Mouse (Mus musculus) erythroid progenitor cell, adult 5-6 weeks (primary cell): ENCODE data around the gene Aqp3. TPM values are rescaled to one million over a fixed set of nuclear protein-coding genes. Genes with fewer than 3 reads are reported as not detected.
A peak's percentile ranks its signal among the peaks of the same experiment; 100 is the strongest.

Experiments
- ATAC-seq: replicated peaks from 2 replicates; pipeline ENCODE4 v1.8.0; 2016; ENCODE audit warnings: moderate number of reproducible peaks, mild to moderate bottlenecking, moderate TSS enrichment, inconsistent platforms; ENCODE audit not compliant: poor library complexity, low FRiP score, severe bottlenecking
- total RNA-seq, 2 experiments: library from RNA; stranded (forward) in 1 of 2; stranded (reverse) in 1 of 2; fragments of 150-400 nt in 1 of 2; fragments of 186-747, 209-891 nt in 1 of 2; gene quantifications; 2 replicates each; pipeline versions ENCODE4 v1.2.3 to v1.2.4; 2015 to 2017; ENCODE audit warnings: low replicate concordance in 2 of 2

The Aqp3 gene
- total RNA-seq, 2 experiments from 2014 or later, result not detected

DNA sequence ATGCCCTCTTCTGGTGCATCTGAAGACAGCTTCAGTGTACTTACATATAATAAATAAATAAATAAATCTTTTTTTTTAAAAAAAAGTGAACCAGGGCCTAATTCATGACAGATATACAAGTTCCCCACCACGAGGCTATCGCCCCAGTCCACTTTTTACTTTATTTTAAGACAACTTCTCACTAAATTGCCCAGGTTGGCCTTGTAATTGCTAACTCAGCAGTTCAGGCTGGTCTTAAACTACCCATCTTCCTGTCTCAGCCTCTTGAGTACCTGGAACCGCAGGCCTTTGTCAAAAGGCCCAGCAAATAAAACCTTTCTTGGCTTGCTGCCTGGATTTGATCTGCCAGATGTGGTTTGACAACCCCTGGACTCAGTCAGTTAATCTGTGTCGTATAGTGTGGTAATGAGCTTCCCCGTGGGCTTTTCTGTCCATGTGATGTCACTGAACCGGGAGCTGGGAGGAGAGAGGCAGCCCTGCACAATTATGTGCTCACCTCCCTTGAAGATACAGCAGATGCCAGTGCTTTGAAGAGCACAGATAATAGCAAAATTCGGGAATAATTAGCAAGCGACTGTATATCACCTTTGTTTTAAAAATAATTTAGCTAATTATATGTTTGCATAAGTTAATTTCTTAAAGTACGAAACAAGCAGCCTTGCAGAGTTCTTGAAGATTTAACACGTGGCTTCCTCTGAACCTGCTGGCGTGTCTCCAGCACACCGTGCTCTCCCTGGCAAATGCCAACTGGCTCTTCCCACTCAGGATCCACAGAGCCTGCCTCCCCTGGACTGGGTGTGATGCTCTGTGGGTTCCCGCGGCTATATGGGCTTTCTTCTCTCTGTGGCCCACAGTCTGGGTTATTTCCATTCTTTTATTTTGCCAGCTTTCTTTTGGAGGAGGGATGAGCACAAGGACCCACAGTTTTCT, 26.2 kb downstream of the Aqp3 start:
- ATAC-seq, result no peak

DNA sequence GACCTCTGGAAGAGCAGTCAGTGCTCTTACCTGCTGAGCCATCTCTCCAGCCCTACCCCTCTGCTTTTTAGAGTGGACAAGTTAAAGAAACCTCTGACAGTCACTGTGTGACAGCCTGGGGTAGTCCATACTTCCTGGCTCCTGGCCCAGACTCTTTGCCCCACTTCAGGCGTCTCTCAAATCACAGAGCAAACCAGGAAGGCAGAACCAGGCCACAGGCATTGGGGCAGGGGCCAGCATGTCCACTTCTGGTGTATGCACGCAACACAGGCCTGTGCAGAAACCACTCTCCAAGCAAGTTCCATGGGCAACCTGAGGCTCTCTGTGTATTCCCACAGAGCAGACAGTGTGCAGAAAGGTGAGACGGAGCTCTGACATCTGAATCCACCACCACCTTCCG, 32.8 kb downstream of the Aqp3 start:
- no peak for ATAC-seq

DNA sequence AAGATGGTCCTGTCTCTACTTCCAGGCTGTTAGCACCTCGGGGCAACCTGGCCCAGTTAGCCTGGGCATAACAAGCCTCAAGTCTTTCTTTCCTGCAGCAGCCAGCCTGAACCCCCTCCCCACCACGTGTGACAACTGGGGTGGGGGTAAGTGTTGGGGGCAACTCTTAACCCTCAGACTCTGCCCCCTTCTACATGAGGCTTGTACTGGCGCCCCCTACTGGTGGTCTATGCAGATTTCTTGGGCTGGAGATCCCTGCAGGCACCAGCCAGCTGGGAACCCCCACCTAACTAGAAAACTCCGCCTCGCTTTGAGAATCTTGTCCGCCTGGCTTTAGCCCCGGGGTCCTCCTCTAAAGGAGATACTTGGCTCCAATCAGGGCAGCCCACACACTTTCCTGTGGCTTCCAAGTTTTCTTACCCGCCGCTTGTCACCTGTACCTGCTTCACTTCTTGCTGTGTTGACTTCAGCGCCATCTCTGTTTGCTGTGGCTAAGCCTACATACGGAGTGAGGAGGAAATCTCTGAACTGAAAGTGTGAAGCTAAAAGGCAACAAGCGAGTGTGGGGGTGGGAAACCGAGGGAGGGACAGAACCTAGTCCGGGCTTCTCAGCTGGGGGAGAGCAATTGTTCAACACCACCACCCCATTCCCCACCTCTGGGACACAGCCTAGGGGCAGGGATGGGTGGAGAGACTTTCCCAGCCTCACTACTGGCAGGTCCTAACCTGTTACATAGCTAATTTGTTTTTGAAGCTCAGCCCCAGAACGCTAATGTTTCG, 33.9 kb downstream of the Aqp3 start:
- ATAC-seq, result no peak

DNA sequence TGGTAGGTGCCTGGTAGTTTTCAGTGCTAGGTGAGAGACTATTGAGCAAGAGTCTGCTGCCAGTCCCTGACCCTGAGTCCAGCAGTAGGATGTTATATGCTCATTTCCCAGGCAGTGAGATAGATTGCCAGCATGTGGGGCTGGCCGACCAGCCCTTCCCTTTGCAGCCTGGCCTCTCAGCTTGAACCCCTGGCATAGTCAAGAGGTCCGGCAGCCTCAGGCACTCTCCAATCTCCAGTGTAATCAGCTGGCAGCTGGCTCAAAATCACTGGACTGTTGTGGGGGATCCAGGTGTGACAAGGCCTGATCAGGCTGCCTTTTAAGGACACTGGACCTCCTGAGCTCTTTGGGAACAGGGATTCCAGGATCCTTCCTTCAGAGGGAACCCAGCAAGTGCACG, 34.6 kb downstream of the Aqp3 start:
- no peak for ATAC-seq

DNA sequence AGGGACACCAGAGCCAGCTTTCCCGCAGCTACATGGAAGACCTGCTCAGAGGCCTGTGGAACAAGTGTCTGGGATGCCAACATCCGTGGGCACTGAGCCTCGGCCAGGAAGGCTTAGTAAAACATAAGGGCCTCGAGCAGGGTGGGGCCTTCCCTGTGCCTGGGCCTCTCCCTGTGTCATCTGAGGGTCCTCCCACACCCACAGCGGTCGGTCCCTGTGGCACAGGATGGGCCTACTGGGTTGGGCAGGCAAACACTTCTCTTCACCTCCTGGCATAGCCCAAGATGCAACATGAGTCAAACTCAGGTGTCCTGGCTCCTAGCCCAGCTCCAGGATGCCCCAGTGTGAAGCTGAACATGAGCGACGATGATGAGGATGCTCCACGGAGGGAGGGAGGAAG, 40.6 kb downstream of the Aqp3 start:
- ATAC-seq, result no peak

DNA sequence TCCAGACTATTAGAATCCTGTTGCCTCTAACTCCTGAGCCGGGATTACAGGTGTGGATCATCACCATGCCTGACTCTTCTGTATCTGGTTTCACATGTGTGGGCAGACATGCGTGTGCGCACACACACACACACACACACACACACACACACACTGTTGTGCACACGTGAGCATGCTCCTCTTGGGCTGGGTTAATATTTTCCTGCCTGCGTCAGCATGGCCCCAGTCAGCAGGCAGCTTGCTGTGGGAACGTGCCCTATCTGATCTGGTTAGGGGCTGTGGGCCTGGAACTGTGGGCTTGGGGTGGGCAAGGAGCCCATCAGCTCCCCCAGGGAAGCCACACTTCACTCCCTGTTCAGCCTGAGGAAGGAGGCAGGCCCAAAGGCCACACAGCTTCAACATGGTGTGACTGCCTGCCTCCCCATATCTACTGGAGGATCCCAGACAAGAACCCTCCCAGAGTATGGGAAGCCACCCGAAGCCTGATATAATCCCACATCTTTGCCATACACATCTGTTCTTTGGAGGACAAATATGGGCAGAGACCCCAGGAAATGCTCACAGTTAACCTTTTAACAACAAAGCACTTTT, 41.1 kb downstream of the Aqp3 start:
- no peak for ATAC-seq

DNA sequence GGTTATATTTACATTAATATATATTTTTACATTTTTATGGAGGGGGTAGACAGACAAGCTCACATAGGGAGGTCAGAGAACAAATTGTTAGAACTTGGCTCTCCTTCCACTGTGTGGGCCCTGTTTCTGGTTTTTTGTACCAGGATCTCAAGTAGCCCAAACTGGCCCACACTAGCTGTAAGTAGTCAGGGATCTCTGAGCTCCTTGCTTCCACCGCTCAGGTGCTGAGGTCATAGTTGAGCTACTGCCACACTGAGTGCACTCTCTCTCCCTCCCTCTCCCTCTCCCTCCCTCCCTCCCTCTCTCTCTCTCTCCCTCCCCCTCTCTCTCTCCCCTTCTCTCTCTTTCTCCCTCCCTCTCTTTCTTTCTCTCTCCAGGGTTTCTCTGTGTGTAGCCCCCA, 41.7 kb downstream of the Aqp3 start:
- ATAC-seq, result no peak

DNA sequence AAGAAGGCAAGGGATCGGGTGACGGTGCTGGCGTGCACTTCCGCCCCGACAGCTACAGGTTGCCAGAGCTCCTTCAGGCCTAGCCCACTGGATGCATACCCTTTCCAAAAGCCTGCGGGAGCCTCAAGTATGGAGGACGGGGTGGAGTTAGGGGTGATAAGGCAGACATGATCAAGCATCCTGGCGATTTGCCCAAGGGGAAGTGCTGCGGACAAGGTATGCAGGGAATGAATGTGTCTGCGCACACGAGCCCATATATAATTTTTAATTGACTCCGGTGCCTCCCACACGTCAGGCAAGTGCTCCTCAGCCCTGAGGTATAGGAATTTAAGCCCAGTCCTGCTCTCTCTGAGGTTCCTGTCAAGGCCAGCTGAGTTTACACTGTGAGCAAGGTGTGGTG, 42.9 kb downstream of the Aqp3 start:
- ATAC-seq, result no peak

DNA sequence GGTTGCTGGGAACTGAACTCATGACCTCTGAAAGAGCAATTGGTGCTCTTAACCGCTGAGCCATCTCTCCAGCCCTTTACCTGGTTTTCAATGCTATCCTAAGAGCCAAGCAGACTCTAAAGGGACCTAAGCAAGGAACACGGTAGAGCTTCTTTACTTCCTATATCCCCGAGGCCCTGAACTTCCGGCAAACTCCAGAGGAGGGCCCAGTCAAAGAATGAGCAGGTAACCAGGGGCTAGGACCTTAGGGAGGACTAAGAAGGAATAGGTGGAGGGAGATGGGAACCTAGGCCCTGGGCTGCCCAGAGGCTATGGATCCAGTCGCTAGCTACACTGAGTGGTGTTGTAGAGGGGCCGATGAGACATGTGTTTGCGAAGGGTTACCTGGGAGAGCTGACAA, 46.2 kb downstream of the Aqp3 start:
- no peak for ATAC-seq

DNA sequence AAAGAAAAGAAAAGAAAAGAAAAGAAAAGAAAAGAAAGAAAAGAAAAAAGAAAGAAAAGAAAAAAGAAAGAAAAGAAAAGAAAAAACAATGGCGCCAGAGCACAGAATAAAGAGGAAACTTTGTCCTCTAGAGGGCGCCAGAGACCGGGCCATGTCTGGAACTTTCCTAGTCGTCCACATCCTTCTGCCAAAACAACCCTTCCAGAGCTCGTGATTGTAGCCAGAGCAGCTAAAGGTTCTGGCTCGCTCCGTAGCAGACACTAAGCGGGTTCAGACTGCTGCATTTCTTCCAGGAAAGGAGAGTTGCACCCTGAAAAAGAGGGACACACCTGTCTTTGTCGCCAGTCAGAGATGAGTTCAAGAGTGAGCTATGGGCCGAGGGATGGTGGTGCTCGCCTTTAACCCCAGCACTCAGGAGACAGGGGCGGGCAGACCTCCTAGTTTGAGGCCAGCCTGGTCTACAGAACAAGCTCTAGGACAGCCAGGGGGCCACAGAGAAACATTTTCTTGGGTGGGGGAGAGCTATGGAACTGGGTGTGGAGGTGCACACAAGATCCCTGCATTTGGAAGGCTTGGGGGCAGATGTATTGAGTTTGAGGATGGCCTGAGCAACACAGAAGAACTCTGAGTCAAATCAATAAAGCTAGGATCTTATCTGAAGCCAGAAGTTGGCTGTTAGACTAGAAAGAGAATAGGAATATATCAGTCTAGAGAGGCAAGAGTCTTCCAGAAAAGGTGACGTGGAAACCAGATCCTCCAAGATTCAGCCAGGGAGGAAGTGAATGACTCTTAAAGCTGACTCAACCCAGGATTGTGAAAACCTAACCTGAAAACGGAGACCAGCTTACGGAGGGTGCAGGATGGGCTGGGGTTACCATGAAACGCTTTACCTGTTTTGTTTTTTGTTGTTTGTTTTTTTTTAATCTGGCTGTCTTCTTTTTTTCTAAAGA, 47.0 kb downstream of the Aqp3 start:
- peak; percentile 63 for ATAC-seq

DNA sequence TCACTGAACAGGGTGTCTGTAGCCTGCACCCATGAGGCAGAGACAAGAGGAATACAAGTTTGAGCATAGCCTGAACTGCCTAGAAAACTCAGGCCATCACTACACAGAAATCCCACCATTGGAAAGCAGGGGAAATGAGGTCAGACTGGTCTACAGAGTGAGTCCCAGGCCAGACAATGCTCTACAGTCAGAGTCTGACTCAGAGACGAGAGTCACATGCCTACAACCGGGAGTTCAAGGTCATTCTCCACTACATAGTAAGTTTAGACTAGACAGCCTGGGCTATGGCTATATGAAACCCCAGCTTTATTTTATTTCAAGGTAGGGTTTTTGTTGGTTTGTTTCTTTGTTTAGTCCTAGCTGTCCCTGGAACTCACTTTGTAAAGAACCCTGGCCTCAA, 49.1 kb downstream of the Aqp3 start:
- no peak for ATAC-seq

DNA sequence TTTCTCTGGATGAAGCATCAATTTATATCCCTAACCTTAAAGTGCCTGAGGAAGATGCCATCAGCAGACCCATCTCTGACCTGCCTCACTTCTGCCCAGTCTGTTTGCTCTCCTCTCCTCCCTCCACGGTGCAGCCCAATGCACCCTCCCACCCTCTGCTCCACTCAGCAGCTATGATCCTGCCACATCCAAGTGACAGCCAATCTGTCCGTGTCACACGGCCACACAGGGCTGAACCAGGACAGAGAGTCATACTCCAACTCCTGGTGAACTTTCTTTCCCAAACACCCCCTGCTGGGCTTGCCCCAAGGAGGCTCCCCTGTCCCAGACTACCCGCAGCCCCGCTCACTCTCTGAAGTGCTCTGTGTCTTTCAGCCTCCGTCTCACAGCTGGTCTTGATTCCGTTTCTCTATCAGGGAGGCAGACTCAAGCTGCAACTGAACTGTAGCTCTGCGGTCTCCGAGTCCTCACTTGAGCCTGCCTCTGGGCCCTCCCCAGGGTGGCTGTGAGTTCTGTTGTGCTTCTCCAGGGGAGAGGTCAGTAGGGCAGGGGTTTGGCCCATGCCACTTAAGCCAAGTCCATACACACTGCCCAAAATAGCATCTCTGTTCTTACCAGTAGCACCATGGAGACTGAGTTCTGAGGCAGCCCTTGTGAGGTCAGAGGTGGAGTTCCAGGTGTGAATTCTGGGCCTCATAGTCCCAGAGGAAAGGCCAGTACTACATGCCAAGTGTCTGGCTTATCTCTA, 50.3 kb downstream of the Aqp3 start, which contains the start of gene Aqp7:
Gene Aqp7 (minus strand): TSS at position 616 of the 748 bp plus-strand sequence.
- ATAC-seq, result no peak

DNA sequence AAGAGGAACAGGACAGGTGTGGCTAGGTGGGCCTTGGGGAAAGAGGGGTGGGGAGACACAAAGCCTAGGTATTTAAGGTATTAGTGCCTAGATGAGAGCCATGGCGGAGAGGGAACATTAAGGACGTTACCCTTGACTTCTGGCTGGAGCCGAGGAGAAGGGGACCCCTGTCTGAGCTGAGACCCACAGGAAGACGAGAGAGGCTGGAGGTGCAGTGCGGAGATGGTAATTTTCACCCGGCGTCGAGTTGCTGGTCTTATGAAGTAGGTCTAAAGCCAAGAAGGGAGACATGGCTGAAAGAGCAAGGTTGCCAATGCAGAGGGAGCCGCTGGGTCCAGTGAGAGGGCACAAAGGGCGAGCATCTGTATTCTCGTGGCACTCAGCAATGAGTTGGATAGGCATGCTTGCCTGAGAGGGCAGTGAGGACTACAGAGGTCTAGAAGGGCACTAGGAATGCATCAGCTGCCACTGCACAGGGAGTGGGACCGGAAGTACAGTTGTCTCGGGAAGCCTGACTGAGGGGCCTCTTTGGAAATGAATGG, 51.7 kb downstream of the Aqp3 start:
- ATAC-seq, result no peak

DNA sequence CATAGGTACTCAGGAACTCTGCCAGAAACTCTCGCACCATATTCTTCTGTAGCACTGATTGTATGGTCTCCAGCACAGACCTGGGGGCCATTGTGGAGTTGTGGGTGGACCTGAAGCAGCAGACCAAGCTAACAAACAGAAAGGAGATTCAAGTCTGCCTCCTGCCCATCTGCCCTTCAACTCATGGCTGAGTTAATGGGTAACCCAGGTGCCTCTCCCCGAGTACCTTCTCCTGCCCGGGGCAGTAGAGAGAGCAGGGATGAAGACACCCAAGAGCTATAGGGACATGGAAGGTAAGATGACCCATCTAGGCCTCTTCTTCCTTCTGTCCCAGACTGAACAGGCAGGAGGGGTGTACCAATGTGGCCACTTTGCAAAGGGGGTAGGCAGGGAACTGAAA, 52.7 kb downstream of the Aqp3 start:
- ATAC-seq, result no peak

DNA sequence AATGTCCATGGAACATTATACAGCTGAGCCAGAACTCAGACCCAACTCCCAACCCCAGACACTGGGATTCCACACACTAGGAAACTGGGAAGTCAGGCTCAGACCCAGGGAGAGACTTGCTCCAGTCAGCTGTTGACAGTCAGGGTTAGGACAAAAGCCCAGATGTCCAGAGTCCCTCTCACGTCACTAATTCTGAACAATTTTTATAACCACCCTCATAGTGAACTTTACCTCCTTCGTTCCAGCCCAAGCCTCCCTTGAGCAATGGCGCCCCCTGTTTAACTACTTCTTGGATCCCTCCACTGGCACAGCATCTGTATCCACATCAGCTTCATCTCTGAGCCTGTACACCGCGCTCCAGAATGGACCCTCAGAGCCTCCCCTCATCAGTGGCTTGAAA, 54.0 kb downstream of the Aqp3 start:
- ATAC-seq, result no peak

DNA sequence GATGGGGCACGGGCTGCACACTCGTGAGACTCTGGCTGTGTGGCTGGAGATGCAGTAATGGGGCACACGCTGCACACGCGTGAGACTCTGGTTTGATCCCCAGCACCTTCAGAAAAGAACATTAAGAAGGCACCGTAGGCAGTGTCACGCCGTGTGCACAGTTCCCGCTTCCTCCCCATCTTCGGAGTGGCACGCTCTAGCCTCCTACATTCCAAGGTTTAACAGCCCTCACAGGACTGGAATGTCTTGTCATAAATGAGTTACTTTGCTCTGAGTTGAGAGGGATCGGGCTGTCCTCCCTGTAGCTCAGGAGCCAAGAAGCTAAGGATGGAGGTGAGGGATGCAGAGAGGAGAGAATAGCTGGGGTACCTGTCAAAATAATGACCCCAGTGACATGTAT, 55.1 kb downstream of the Aqp3 start:
- no peak for ATAC-seq
